Mouse (Mus musculus) CH12.LX (cell line): ENCODE measurements around the gene Fgd6. TPM values are rescaled to one million over a fixed set of nuclear protein-coding genes. Genes with fewer than 3 reads are reported as not detected.

Source experiments
- DNase-seq: peaks from one replicate; pipeline ENCODE4 v3.0.0-alpha.2; 2013; ENCODE audit errors: extremely low read depth
- H3K27ac ChIP-seq: 2 replicates; pipeline ENCODE4 v1.5.1; 2012; ENCODE audit warnings: low read depth, mild to moderate bottlenecking, control low read depth, moderate library complexity; ENCODE audit not compliant: insufficient read depth
- H3K27me3 ChIP-seq: replicated peaks from 2 replicates; pipeline ENCODE3; 2012; ENCODE audit warnings: inconsistent platforms
- H3K36me3 ChIP-seq, 2 experiments: replicated peaks in 1 of 2; 2 replicates each; pipeline versions ENCODE3 to v1.6.1; 2012; ENCODE audit warnings: inconsistent platforms in 1 of 2, low read length in 1 of 2, mild to moderate bottlenecking in 1 of 2, mixed read lengths in 1 of 2, moderate library complexity in 1 of 2; ENCODE audit not compliant: control insufficient read depth in 1 of 2, insufficient read depth in 1 of 2
- H3K4me1 ChIP-seq, 2 experiments: 2 replicates each; pipeline ENCODE4 v1.6.1; 2012; ENCODE audit warnings: inconsistent platforms in 1 of 2, moderate library complexity in 1 of 2; ENCODE audit not compliant: insufficient read depth in 2 of 2, control insufficient read depth in 1 of 2
- H3K4me2 ChIP-seq: 2 replicates; pipeline ENCODE4 v1.6.1; 2012; ENCODE audit warnings: low read depth, mild to moderate bottlenecking, control low read depth; ENCODE audit not compliant: poor library complexity, insufficient read depth, severe bottlenecking
- H3K4me3 ChIP-seq, 3 experiments: fragments of 150-350 bp in 1 of 3; sonication (generic) in 1 of 3; replicated peaks in 1 of 3; 2 replicates each; pipeline versions ENCODE3 to v1.5.1; 2011 to 2012; ENCODE audit warnings: low read depth in 2 of 3, low read length in 2 of 3, mild to moderate bottlenecking in 2 of 3, moderate library complexity in 2 of 3, control low read depth in 1 of 3, improper control_type of control experiment in 1 of 3, inconsistent platforms in 1 of 3, mixed read lengths in 1 of 3; ENCODE audit not compliant: poor library complexity in 1 of 3
- H3K79me2 ChIP-seq: replicated peaks from 2 replicates; pipeline ENCODE4 v1.6.1; 2012; ENCODE audit warnings: mild to moderate bottlenecking, moderate library complexity; ENCODE audit not compliant: control insufficient read depth, poor library complexity, insufficient read depth, severe bottlenecking; ENCODE audit errors: extremely low read depth
- H3K9ac ChIP-seq: 2 replicates; pipeline ENCODE4 v1.6.1; 2012; ENCODE audit warnings: low read depth, mild to moderate bottlenecking, control low read depth, moderate library complexity; ENCODE audit not compliant: insufficient read depth
- H3K9me3 ChIP-seq: replicated peaks from 2 replicates; pipeline ENCODE3; 2012; ENCODE audit warnings: low read length, inconsistent platforms, mixed read lengths
- BHLHE40 ChIP-seq: IDR thresholded peaks from 2 replicates; pipeline ENCODE4 v1.6.1; 2011; ENCODE audit warnings: mild to moderate bottlenecking, low read depth, low read length, improper control_type of control experiment
- CHD1 ChIP-seq: IDR thresholded peaks from 2 replicates; pipeline ENCODE4 v1.6.1; 2012; ENCODE audit warnings: low read depth, low read length, improper control_type of control experiment, inconsistent platforms
- CTCF ChIP-seq, 2 experiments: IDR thresholded peaks in 1 of 2; conservative IDR thresholded peaks in 1 of 2; 2 replicates each; pipeline ENCODE4 v1.5.1; 2011 to 2012; ENCODE audit warnings: low read depth in 2 of 2, low read length in 2 of 2, improper control_type of control experiment in 1 of 2, inconsistent platforms in 1 of 2, mild to moderate bottlenecking in 1 of 2, moderate library complexity in 1 of 2
- ETS1 ChIP-seq: conservative IDR thresholded peaks from 2 replicates; pipeline ENCODE4 v1.6.1; 2012; ENCODE audit warnings: low read depth, mild to moderate bottlenecking, inconsistent platforms, low read length, improper control_type of control experiment, moderate library complexity
- JUND ChIP-seq: conservative IDR thresholded peaks from 2 replicates; pipeline ENCODE4 v1.6.1; 2011; ENCODE audit warnings: low read depth, low read length, improper control_type of control experiment
- MEF2A ChIP-seq: IDR thresholded peaks from 2 replicates; pipeline ENCODE4 v1.6.1; 2014; ENCODE audit warnings: low read depth, mild to moderate bottlenecking, inconsistent platforms, low read length, improper control_type of control experiment, borderline replicate concordance
- MYC ChIP-seq: IDR thresholded peaks from 2 replicates; pipeline ENCODE4 v1.6.1; 2011; ENCODE audit warnings: low read depth, mild to moderate bottlenecking, improper control_type of control experiment, low read length
- NELFE ChIP-seq: IDR thresholded peaks from 2 replicates; pipeline ENCODE4 v1.6.1; 2011; ENCODE audit warnings: low read depth, low read length, improper control_type of control experiment
- PAX5 ChIP-seq: IDR thresholded peaks from 2 replicates; pipeline ENCODE4 v1.6.1; 2012; ENCODE audit warnings: low read length, inconsistent platforms, mixed read lengths
- POLR2AphosphoS2 ChIP-seq: IDR thresholded peaks from 2 replicates; pipeline ENCODE4 v1.6.1; 2011; ENCODE audit warnings: low read depth, low read length, improper control_type of control experiment
- RAD21 ChIP-seq: IDR thresholded peaks from 2 replicates; pipeline ENCODE4 v1.6.1; 2011; ENCODE audit warnings: low read depth, mild to moderate bottlenecking, low read length, improper control_type of control experiment, moderate library complexity
- SIN3A ChIP-seq: IDR thresholded peaks from 2 replicates; pipeline ENCODE4 v1.6.1; 2012; ENCODE audit warnings: low read length, improper control_type of control experiment, inconsistent platforms
- SMC3 ChIP-seq: IDR thresholded peaks from 2 replicates; pipeline ENCODE4 v1.6.1; 2011; ENCODE audit warnings: low read depth, low read length, improper control_type of control experiment
- ZNF384 ChIP-seq: IDR thresholded peaks from 2 replicates; pipeline ENCODE4 v1.6.1; 2012; ENCODE audit warnings: low read depth, low read length, improper control_type of control experiment, inconsistent platforms
- dilution Hi-C: fragments of 300-500 bp; cut with MboI; formaldehyde crosslinking; loops from 2 replicates; pipeline ENCODE4 v1.14.3; 2020; ENCODE audit warnings: low sequenced_read_pairs; ENCODE audit not compliant: extremely low pct_unique_long_range_greater_than_20kb, extremely low pct_ligation_motif_present
- in situ Hi-C: fragments of 300-500 bp; cut with MboI; formaldehyde crosslinking; loops from 3 replicates; pipeline ENCODE4 v1.14.3; 2019; ENCODE audit warnings: low sequenced_read_pairs, low pct_ligation_motif_present, low pct_unique_long_range_greater_than_20kb, mixed read lengths
- polyA plus RNA-seq: library from polyadenylated mRNA; unstranded; fragments of >175 nt; gene quantifications from 2 replicates; pipeline ENCODE4 v1.2.1, GENCODE M21; 2012; ENCODE audit warnings: low read depth; ENCODE audit not compliant: insufficient read length
- total RNA-seq, 2 experiments: library from RNA; depleted of rRNA; stranded (reverse); fragments of 300-350 nt in 1 of 2; fragments of >200 nt in 1 of 2; gene quantifications; 2 replicates each; pipeline ENCODE4 v1.2.3; 2012 to 2014

Gene Fgd6
- total and polyA plus RNA-seq, 3 experiments, result 3.3 to 7.2 (median 5.0) TPM

DNA sequence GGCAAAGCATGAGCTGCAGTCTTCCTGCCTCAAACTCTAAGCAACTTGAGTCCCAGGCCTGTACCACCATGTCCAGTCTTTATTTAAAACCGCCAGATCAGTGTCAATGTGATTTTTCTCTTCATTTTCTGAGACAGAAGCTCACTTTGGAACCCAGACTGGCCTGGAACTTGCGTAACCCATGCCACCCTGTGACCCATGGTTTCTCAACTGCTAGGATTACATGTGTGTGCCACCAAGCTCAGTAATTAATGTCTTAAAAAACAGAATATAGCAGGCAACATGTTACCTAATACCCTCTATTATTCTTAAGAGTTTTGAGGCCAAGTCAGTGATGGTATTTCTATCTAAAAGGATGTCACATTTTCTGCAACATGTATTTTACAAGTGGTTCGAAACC, 106.6 kb downstream of the Fgd6 start:
- H3K27ac ChIP-seq, result no peak overlapping the region
- no peaks in the 10 kb centered on the region for H3K27me3 ChIP-seq
- H3K4me3 ChIP-seq, result no peak overlapping the region
- TF ChIP-seq SIN3A (no peak), JUND (no peak), PAX5 (no peak), BHLHE40 (no peak)
- H3K4me2 ChIP-seq, result no peak overlapping the region
- in situ Hi-C loops, result no loop called here
- H3K79me2 ChIP-seq, result no peaks in the 10 kb centered on the region
- peaks cover 0 to 3% of the 10 kb centered on the region in 2 experiments; a peak in 1 of 4 replicates for H3K4me1 ChIP-seq
- DNase-seq, result no peak
- H3K9me3 ChIP-seq, result no peaks in the 10 kb centered on the region
- H3K36me3 ChIP-seq, result peaks cover 42 to 66% of the 10 kb centered on the region in 2 experiments
- H3K9ac ChIP-seq, result no peak overlapping the region
- dilution Hi-C loops, result no loop called here

DNA sequence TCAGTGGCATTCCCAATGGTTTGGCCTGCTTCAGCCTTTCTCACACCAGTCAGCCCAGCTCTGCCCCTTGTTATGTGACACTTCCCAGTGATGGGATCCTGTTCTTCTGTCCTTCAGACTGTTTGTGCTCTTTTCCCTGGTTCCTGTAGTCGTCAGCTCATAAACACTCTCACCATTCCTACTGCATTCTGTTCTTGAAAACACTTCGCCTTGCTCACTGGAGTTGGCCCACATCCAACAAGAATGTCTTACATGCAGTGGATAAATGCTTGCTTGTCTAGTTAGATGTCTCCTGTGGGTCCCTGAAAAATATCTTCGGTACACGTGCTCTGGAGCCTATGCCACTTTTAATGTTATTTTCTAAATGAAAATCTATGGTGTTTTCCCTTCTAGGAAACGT, 108.8 kb downstream of the Fgd6 start:
- in situ Hi-C loops (no loop called here), dilution Hi-C loops (no loop called here)
- peaks cover 0 to 12% of the 10 kb centered on the region in 2 experiments; a peak in 3 of 4 replicates for H3K4me1 ChIP-seq
- H3K79me2 ChIP-seq, result no peaks in the 10 kb centered on the region; the same call in 1 of the 2 replicates
- H3K4me3 ChIP-seq, result no peak overlapping the region
- no peak overlapping the region for H3K9ac ChIP-seq
- H3K36me3 ChIP-seq, result peaks cover 24 to 45% of the 10 kb centered on the region in 2 experiments
- no peaks in the 10 kb centered on the region for H3K27me3 ChIP-seq
- no peak overlapping the region for H3K27ac ChIP-seq
- DNase-seq, result no peak
- H3K4me2 ChIP-seq, result no peak overlapping the region
- no peaks in the 10 kb centered on the region for H3K9me3 ChIP-seq
- TF ChIP-seq POLR2AphosphoS2, result no peak
- no peak for TF ChIP-seq NELFE
- TF ChIP-seq BHLHE40, result no peak
- no peak for TF ChIP-seq ETS1
- no peak for TF ChIP-seq ZNF384

DNA sequence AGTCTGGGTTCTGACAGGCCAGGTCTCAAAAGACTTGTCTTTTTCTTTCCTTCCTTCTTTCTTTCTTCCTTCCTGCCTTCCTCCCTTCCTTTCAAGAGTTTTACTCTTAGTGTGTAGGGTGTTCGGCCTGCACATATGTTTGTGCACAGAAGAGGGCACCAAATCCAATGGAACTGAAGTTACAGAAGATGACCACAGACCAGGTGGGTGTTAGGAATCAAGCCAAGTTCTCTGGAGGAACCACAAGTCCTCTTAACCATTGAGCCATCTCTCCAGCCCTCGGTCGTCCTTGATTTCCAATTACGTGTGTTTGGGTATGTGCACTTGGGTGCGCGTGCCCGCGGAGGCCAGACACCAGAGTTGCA, 111.6 kb downstream of the Fgd6 start:
- Histone ChIP-seq H3K27me3 (no peaks in the 10 kb centered on the region), H3K27ac (no peak overlapping the region), H3K4me3 (peak overlapping the region; percentile 75 to 94 (median 89)), H3K79me2 (peaks cover 2% of the 10 kb centered on the region), H3K36me3 (peaks cover 7 to 20% of the 10 kb centered on the region in 2 experiments), H3K9ac (no peak overlapping the region), H3K4me2 (peak overlapping the region; percentile 54), H3K4me1 (peaks cover 0 to 19% of the 10 kb centered on the region in 2 experiments; a peak in 3 of 4 replicates), H3K9me3 (no peaks in the 10 kb centered on the region)
- dilution Hi-C loops, result no loop called here
- in situ Hi-C loops, result no loop called here
- TF ChIP-seq RAD21 (peak; percentile 45), MEF2A (0 out of 2 replicates have a peak, but pooled peaks have one; percentile 9), CTCF (conservative IDR thresholded peaks at IDR 0.05 in 1 of 2, IDR thresholded peaks at IDR 0.05 in 1 of 2; ENCODE audit: low read depth in 2 of 2, low read length in 2 of 2) (peak in 1 of 2 experiments; percentile 21; a peak in 1 of 4 replicates), MYC (no peak), CHD1 (0 out of 2 replicates have a peak, but pooled peaks have one; percentile 45), SMC3 (peak; percentile 20; the same call in 1 of the 2 replicates)
- DNase-seq, result no peak
